10 mouse cellular contexts compared by ENCODE assay signal in the genomic region with DNA sequence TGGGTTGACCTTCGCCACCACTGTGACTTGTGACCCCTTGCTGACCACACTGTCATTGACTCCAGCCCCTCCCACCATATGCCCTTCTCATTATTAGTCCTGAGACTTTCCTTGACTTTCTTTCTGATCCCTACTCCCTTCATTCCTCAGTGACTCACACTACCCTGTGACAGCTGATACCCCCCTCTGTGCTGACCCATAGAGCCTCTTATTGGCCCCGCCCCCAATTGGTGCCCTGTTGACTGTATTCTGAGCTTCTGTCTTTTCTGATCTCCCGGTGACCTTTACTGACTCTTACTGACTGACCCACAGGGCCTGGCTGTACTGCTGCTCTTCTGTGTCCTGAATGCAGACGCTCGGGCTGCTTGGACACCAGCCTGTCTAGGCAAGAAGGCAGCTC.
"Had no signal": no experiment of that assay in that cellular context is flagged by ENCODE, and none has a peak within 500 bp of the region (broad histone marks: within the 10 kb centered on the region; RNA-seq: fewer than 3 reads in every experiment).

No protein-coding gene starts in this region.

- H3K4me2 ChIP-seq: kidney, embryonic 15.5 days; limb, embryonic 15.5 days; liver, embryonic 12.5 days; midbrain, embryonic 13.5 days; neural tube, embryonic 12.5 days had no signal

- ATAC-seq: liver, embryonic 12.5 days; midbrain, embryonic 13.5 days had no signal

- H3K4me1 ChIP-seq: liver, embryonic 12.5 days; midbrain, embryonic 13.5 days; neural tube, embryonic 12.5 days had no signal

- H3K9ac ChIP-seq: kidney, embryonic 15.5 days; limb, embryonic 15.5 days; liver, embryonic 12.5 days; midbrain, embryonic 13.5 days; neural tube, embryonic 12.5 days had no signal

- H3K4me3 ChIP-seq: kidney, embryonic 15.5 days; left cerebral cortex, adult 2 months; limb, embryonic 15.5 days; liver, embryonic 12.5 days; midbrain, embryonic 13.5 days; neural tube, embryonic 12.5 days had no signal

- DNase-seq: kidney, postnatal 14 days; lung, adult 18-20 months; thymus, postnatal 4 days had no signal

- H3K27ac ChIP-seq: kidney, embryonic 15.5 days; left cerebral cortex, adult 2 months; limb, embryonic 15.5 days; liver, embryonic 12.5 days; midbrain, embryonic 13.5 days; neural tube, embryonic 12.5 days; stomach, postnatal 0 days had no signal

- H3K27me3 ChIP-seq: neural tube, embryonic 12.5 days had no signal

- H3K9me3 ChIP-seq: kidney, embryonic 15.5 days; limb, embryonic 15.5 days; liver, embryonic 12.5 days; midbrain, embryonic 13.5 days; neural tube, embryonic 12.5 days had no signal

- H3K36me3 ChIP-seq: kidney, embryonic 15.5 days; limb, embryonic 15.5 days; liver, embryonic 12.5 days had no signal
